Mouse (Mus musculus): ENCODE data around the gene Gm21885. TPM values are rescaled to one million over a fixed set of nuclear protein-coding genes. Genes with fewer than 3 reads are reported as not detected.
A peak's percentile ranks its signal among the peaks of the same experiment; 100 is the strongest.

Gm21885 gene
- polyA plus RNA-seq (2012): not detected in 2 replicates

DNA sequence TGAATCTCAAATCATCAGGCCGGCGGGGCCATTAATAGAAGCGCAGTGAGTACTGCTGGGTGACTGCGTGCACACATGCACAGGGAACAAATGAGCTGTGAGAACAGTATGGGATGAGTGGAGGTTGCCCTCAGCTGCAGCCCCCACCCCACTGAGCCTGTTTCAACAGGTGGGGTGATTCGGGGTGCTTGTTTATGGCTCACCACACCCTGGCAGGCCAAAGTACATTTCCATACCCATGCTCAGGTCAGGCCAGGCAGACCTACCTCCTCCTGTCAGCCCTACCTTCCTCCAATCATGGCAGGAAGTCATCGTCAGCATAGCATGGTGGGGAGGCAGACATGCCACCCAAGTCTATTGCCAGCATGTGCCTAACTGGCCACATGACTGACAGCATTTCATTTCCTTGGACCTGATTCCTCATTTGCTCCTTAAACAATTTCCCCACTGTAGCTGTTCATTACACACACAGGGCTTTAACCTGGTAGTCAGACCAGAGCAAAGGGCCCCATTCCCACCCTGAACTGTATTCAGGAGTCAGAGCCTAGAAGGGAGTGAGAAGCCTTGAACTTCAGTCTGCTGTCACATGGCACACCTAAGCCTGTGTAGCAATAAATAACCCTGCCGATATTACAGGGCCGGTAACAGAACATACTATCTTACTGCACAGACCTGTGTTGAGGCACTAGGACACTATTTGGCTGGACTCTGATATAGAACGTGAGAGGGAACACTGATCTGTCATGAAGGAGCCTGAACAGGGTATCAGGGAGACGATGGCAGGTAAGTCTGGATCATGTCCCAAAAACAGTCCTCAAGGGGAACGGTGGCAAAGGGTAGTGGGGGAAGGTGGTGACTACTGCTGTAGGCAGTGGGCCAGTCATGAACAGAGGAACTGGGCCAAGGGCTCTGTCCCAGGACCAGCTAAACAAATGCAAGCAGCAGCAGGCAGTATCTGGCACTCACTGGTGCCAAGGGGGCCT lies at the start of gene Gm21885:
Gm21885 (plus strand) TSS at position 675 of the 983 bp plus-strand sequence.
- no peaks in the 10 kb centered on the region for H3K9me3 ChIP-seq (ENCODE audit: control insufficient read depth, low read length)
- peaks cover 41% of the 10 kb centered on the region for H3K4me1 ChIP-seq (ENCODE audit: control insufficient read depth)
- H3K4me3 ChIP-seq (replicated peaks): no peak within 1 kb of the TSS
- TF ChIP-seq TAL1 (IDR thresholded peaks at IDR 0.05; ENCODE audit: low read length) (no peak), GATA1 (IDR thresholded peaks at IDR 0.05; ENCODE audit: low read length) (no peak)
- peaks cover 60% of the 10 kb centered on the region for H3K36me3 ChIP-seq (ENCODE audit: control insufficient read depth)
- H3K27me3 ChIP-seq (ENCODE audit: control insufficient read depth): no peaks in the 10 kb centered on the region

DNA sequence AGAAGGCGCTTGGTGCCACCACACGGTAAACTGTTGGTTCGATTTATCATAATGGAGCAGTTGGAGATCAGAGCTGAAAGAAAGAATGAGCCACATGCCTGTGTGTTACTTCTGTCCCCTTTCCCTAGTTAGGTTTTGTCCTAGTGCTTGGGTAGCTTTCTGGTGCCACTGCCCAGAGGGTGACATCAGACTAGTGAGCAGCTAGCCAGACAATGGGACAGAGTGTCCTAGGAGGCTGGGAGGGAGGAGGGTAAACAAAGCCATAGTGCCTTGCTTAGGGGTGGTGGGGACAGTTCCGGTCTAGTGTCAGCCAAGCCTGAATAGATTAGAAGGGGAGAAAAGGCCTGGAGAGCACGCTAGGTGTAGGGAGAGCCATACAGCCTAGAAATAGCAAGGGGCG lies 48.3 kb upstream of the Gm21885 start:
- H3K9me3 ChIP-seq (ENCODE audit: control insufficient read depth, low read length): no peaks in the 10 kb centered on the region
- TF ChIP-seq GATA1 (IDR thresholded peaks at IDR 0.05; ENCODE audit: low read length): no peak
- TF ChIP-seq TAL1 (IDR thresholded peaks at IDR 0.05; ENCODE audit: low read length): no peak
- no peaks in the 10 kb centered on the region for H3K36me3 ChIP-seq (ENCODE audit: control insufficient read depth)
- no peaks in the 10 kb centered on the region for H3K27me3 ChIP-seq (ENCODE audit: control insufficient read depth)
- peaks cover 70% of the 10 kb centered on the region for H3K4me1 ChIP-seq (ENCODE audit: control insufficient read depth)
- no peak overlapping the region for H3K4me3 ChIP-seq (replicated peaks)

DNA sequence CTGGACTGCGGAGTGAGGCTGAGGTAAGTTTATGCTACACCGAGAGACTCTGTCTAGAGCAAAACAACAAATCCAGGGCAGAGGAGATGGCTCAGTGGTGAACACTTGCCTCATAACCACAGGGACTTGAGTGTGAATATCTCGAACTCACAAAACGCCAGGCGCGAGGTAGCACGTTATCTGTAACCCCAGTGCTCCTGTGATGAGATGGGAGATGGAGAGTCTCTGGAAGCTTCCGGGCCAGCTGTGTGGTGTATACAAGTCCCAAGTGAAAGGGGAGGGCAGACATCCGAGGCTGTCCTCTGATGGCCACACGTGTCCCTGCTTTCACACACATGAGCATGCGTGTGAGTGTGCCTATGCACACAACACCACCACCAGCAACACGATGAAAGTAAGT lies 47.3 kb upstream of the Gm21885 start:
- no peaks in the 10 kb centered on the region for H3K27me3 ChIP-seq (ENCODE audit: control insufficient read depth)
- no peaks in the 10 kb centered on the region for H3K9me3 ChIP-seq (ENCODE audit: control insufficient read depth, low read length)
- H3K36me3 ChIP-seq (ENCODE audit: control insufficient read depth): no peaks in the 10 kb centered on the region
- TF ChIP-seq GATA1 (IDR thresholded peaks at IDR 0.05; ENCODE audit: low read length): no peak
- TF ChIP-seq TAL1 (IDR thresholded peaks at IDR 0.05; ENCODE audit: low read length): peak; percentile 45; the same call in 2 of the 3 replicates
- H3K4me3 ChIP-seq (replicated peaks): peak overlapping the region; percentile 3
- peaks cover 62% of the 10 kb centered on the region for H3K4me1 ChIP-seq (ENCODE audit: control insufficient read depth)

DNA sequence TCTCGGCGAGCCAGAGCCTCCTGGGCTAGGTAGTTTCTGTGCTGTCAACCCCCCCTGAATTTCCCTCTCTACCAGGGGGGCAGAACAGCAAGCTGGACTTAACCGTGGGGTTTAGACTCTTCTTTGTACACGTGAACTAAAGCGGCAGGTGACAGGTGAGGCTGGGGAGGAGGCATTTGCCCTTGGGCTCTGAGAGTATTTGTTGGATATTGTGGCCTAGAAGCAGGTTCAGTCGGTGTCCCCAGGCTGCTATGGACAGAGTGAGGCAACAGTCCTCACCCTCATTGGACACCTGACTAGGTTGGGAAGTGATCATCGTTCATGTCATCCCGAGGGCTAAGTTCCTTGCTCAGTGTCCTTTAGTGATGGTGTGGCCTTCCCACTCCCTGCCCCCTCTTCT lies 46.8 kb upstream of the Gm21885 start:
- no peaks in the 10 kb centered on the region for H3K36me3 ChIP-seq (ENCODE audit: control insufficient read depth)
- no peaks in the 10 kb centered on the region for H3K9me3 ChIP-seq (ENCODE audit: control insufficient read depth, low read length)
- H3K4me3 ChIP-seq (replicated peaks): peak overlapping the region; percentile 3
- H3K27me3 ChIP-seq (ENCODE audit: control insufficient read depth): peaks cover 3% of the 10 kb centered on the region
- no peak for TF ChIP-seq TAL1 (IDR thresholded peaks at IDR 0.05; ENCODE audit: low read length)
- no peak for TF ChIP-seq GATA1 (IDR thresholded peaks at IDR 0.05; ENCODE audit: low read length)
- peaks cover 57% of the 10 kb centered on the region for H3K4me1 ChIP-seq (ENCODE audit: control insufficient read depth)

DNA sequence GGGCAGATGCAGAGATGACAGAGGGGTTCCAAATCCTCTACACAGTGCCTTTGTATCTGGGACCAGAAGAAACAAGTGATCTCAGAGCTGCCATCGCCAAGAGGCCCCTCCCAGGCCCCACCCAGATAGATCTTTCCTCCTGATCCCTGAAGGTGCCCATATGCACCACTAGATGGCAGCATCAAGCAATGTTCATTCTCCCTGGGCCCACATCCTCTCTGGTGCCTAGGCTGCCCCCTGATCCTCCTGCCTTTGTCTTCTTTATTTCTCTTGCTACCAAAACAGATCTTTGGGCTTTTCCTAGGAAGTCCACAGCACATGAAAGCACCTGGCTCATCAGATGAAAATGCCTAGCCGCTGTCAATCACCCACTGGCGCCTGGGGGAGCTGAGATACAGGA lies 45.6 kb upstream of the Gm21885 start:
- Histone ChIP-seq H3K4me1 (ENCODE audit: control insufficient read depth) (peaks cover 45% of the 10 kb centered on the region), H3K4me3 (replicated peaks) (no peak overlapping the region), H3K27me3 (ENCODE audit: control insufficient read depth) (peaks cover 11% of the 10 kb centered on the region), H3K36me3 (ENCODE audit: control insufficient read depth) (no peaks in the 10 kb centered on the region), H3K9me3 (ENCODE audit: control insufficient read depth, low read length) (no peaks in the 10 kb centered on the region)
- TF ChIP-seq GATA1 (IDR thresholded peaks at IDR 0.05; ENCODE audit: low read length) (no peak), TAL1 (IDR thresholded peaks at IDR 0.05; ENCODE audit: low read length) (no peak)

DNA sequence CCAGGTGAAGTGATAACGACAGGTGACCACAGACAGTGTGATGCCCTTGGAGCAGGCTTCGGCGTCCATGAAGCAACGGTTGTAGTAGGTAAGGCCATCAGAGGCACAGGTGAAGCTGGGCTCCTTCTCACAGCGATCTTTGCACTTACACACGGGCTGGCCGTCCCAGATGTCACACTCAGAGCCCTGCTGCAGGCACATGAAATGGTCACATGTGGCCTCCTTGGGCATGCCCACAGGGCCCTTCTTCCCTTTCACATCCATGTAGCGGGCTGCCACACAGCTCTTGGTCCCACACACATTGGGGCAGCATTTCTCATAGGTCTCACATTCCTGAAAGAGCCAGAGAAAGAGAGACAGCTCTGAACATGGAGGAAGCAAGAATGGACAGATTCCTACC lies 42.9 kb upstream of the Gm21885 start:
- Histone ChIP-seq H3K27me3 (ENCODE audit: control insufficient read depth) (peaks cover 35% of the 10 kb centered on the region), H3K4me1 (ENCODE audit: control insufficient read depth) (peaks cover 40% of the 10 kb centered on the region), H3K9me3 (ENCODE audit: control insufficient read depth, low read length) (no peaks in the 10 kb centered on the region), H3K4me3 (replicated peaks) (no peak overlapping the region), H3K36me3 (ENCODE audit: control insufficient read depth) (no peaks in the 10 kb centered on the region)
- no peak for TF ChIP-seq GATA1 (IDR thresholded peaks at IDR 0.05; ENCODE audit: low read length)
- TF ChIP-seq TAL1 (IDR thresholded peaks at IDR 0.05; ENCODE audit: low read length): no peak

DNA sequence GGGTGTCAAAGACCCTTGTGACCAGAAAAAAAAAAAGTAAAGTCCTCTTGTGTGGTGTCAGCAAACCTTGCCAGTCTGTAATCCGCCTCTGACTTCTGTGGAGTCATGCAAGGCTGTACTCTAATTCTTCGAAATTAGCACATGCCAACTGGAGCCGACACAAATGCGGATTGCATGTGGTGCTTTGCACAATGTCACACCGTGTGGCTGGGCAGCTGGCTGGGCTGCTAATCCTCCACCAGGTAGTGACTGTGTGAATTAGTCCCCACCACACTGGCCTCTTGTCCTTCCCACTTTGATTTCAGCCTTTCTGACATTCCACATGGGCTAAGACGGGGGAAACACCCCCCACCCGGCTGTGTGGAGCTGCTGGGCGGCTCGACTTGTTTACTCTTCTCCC lies 42.0 kb upstream of the Gm21885 start:
- Histone ChIP-seq H3K9me3 (ENCODE audit: control insufficient read depth, low read length) (no peaks in the 10 kb centered on the region), H3K4me3 (replicated peaks) (no peak overlapping the region), H3K27me3 (ENCODE audit: control insufficient read depth) (peaks cover 40% of the 10 kb centered on the region), H3K36me3 (ENCODE audit: control insufficient read depth) (no peaks in the 10 kb centered on the region), H3K4me1 (ENCODE audit: control insufficient read depth) (peaks cover 31% of the 10 kb centered on the region)
- no peak for TF ChIP-seq TAL1 (IDR thresholded peaks at IDR 0.05; ENCODE audit: low read length)
- no peak for TF ChIP-seq GATA1 (IDR thresholded peaks at IDR 0.05; ENCODE audit: low read length)

DNA sequence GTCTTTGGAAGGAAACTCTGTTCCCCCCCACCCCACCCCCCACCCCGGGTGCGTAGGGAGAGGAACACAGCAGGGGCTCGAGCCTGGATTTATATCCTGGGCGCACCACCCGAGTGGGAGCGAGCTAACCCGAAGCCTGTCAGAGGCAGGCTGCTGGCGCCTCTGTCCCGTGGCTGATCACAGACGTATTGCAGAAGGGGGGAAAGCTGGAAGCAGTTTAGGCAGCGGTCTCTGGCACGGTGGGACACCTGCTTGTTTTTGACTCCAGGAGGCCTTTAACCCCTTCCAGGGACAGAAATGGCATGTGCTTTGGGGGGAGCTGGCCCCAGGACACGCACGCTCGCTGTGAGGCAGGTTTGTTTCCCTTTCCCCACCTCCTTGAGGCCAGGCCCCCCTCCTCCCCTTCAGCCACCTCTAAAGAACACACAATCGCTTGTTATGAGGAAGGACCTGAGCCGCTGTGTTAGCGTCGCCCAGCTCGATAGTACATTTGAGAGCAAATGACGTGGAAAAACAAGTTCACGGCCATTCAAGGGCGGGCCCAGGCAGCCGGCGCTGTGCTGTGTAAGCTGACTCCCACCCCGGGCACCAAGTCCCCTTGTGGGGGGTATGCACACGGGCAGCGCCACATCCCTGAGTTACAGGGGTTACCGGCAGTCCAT lies 38.8 kb upstream of the Gm21885 start:
- no peak for TF ChIP-seq TAL1 (IDR thresholded peaks at IDR 0.05; ENCODE audit: low read length)
- no peak for TF ChIP-seq GATA1 (IDR thresholded peaks at IDR 0.05; ENCODE audit: low read length)
- Histone ChIP-seq H3K27me3 (ENCODE audit: control insufficient read depth) (peaks cover 43% of the 10 kb centered on the region), H3K36me3 (ENCODE audit: control insufficient read depth) (no peaks in the 10 kb centered on the region), H3K9me3 (ENCODE audit: control insufficient read depth, low read length) (no peaks in the 10 kb centered on the region), H3K4me1 (ENCODE audit: control insufficient read depth) (peaks cover 13% of the 10 kb centered on the region), H3K4me3 (replicated peaks) (peak overlapping the region; percentile 32)
